Mouse (Mus musculus): ENCODE results near the gene Ces2h. TPM values are rescaled to one million over a fixed set of nuclear protein-coding genes. Genes with fewer than 3 reads are reported as not detected.
A peak's percentile ranks its signal among the peaks of the same experiment; 100 is the strongest.

Gene Ces2h
- polyA plus RNA-seq, 1 experiment: not detected

- DNase-seq: no peak
- Histone ChIP-seq H3K27ac (ENCODE audit: insufficient read depth, low read length) (no peak overlapping the region), H3K27me3 (ENCODE audit: control insufficient read depth, insufficient read depth, low read length) (no peaks in the 10 kb centered on the region), H3K4me3 (replicated peaks; ENCODE audit: insufficient read depth, low read depth, low read length) (no peak overlapping the region), H3K4me1 (ENCODE audit: control insufficient read depth, insufficient read depth, low read length) (no peaks in the 10 kb centered on the region)
- WGBS: 87% methylated on average over 2 of the region's 2 CpGs
- TF ChIP-seq POLR2A (IDR thresholded peaks at IDR 0.05; ENCODE audit: borderline replicate concordance, insufficient read depth, low read length) (no peak), CTCF (IDR thresholded peaks at IDR 0.05; ENCODE audit: borderline replicate concordance, insufficient read depth, low read depth, low read length) (no peak)
Observed at GRCm38 (mm10) chr8:105010000-105010399, 9.3 kb downstream of the Ces2h start.

- TF ChIP-seq CTCF (IDR thresholded peaks at IDR 0.05; ENCODE audit: borderline replicate concordance, insufficient read depth, low read depth, low read length): no peak
- no peak for TF ChIP-seq POLR2A (IDR thresholded peaks at IDR 0.05; ENCODE audit: borderline replicate concordance, insufficient read depth, low read length)
- no peak overlapping the region for H3K4me3 ChIP-seq (replicated peaks; ENCODE audit: insufficient read depth, low read depth, low read length)
- no peaks in the 10 kb centered on the region for H3K4me1 ChIP-seq (ENCODE audit: control insufficient read depth, insufficient read depth, low read length)
- no peaks in the 10 kb centered on the region for H3K27me3 ChIP-seq (ENCODE audit: control insufficient read depth, insufficient read depth, low read length)
- 77% methylated on average over 12 of the region's 12 CpGs for WGBS
- no peak overlapping the region for H3K27ac ChIP-seq (ENCODE audit: insufficient read depth, low read length)
- DNase-seq: no peak
Observed at GRCm38 (mm10) chr8:105011136-105011535, 10.5 kb downstream of the Ces2h start.

GRCm38 (mm10) chr8:105014391-105014790 lies 13.7 kb downstream of the Ces2h start:
- no peak for TF ChIP-seq CTCF (IDR thresholded peaks at IDR 0.05; ENCODE audit: borderline replicate concordance, insufficient read depth, low read depth, low read length)
- TF ChIP-seq POLR2A (IDR thresholded peaks at IDR 0.05; ENCODE audit: borderline replicate concordance, insufficient read depth, low read length): no peak
- H3K4me1 ChIP-seq (ENCODE audit: control insufficient read depth, insufficient read depth, low read length): no peaks in the 10 kb centered on the region
- no peak overlapping the region for H3K4me3 ChIP-seq (replicated peaks; ENCODE audit: insufficient read depth, low read depth, low read length)
- H3K27ac ChIP-seq (ENCODE audit: insufficient read depth, low read length): no peak overlapping the region
- no peaks in the 10 kb centered on the region for H3K27me3 ChIP-seq (ENCODE audit: control insufficient read depth, insufficient read depth, low read length)
- no peak for DNase-seq
- 91% methylated on average over 5 of the region's 5 CpGs for WGBS

- no peak for TF ChIP-seq CTCF (IDR thresholded peaks at IDR 0.05; ENCODE audit: borderline replicate concordance, insufficient read depth, low read depth, low read length)
- TF ChIP-seq POLR2A (IDR thresholded peaks at IDR 0.05; ENCODE audit: borderline replicate concordance, insufficient read depth, low read length): no peak
- H3K27me3 ChIP-seq (ENCODE audit: control insufficient read depth, insufficient read depth, low read length): no peaks in the 10 kb centered on the region
- no peak overlapping the region for H3K4me3 ChIP-seq (replicated peaks; ENCODE audit: insufficient read depth, low read depth, low read length)
- H3K27ac ChIP-seq (ENCODE audit: insufficient read depth, low read length): no peak overlapping the region
- DNase-seq: no peak
- H3K4me1 ChIP-seq (ENCODE audit: control insufficient read depth, insufficient read depth, low read length): no peaks in the 10 kb centered on the region
- 86% methylated on average over 1 of the region's 1 CpGs for WGBS
Observed at GRCm38 (mm10) chr8:105021954-105022353, 21.3 kb downstream of the Ces2h start.

- Histone ChIP-seq H3K27me3 (ENCODE audit: control insufficient read depth, insufficient read depth, low read length) (no peaks in the 10 kb centered on the region), H3K4me1 (ENCODE audit: control insufficient read depth, insufficient read depth, low read length) (no peaks in the 10 kb centered on the region), H3K27ac (ENCODE audit: insufficient read depth, low read length) (no peak overlapping the region), H3K4me3 (replicated peaks; ENCODE audit: insufficient read depth, low read depth, low read length) (no peak overlapping the region)
- TF ChIP-seq POLR2A (IDR thresholded peaks at IDR 0.05; ENCODE audit: borderline replicate concordance, insufficient read depth, low read length): no peak
- TF ChIP-seq CTCF (IDR thresholded peaks at IDR 0.05; ENCODE audit: borderline replicate concordance, insufficient read depth, low read depth, low read length): no peak
- WGBS: 14% methylated on average over 1 of the region's 1 CpGs
- peak; percentile 23 to 63 for DNase-seq
Observed at GRCm38 (mm10) chr8:105023087-105023486, 22.4 kb downstream of the Ces2h start.

- WGBS: 71% methylated on average over 2 of the region's 2 CpGs
- no peak for TF ChIP-seq POLR2A (IDR thresholded peaks at IDR 0.05; ENCODE audit: borderline replicate concordance, insufficient read depth, low read length)
- peak; percentile 5; the same call in 1 of the 2 replicates for TF ChIP-seq CTCF (IDR thresholded peaks at IDR 0.05; ENCODE audit: borderline replicate concordance, insufficient read depth, low read depth, low read length)
- no peak overlapping the region for H3K27ac ChIP-seq (ENCODE audit: insufficient read depth, low read length)
- DNase-seq: no peak
- H3K27me3 ChIP-seq (ENCODE audit: control insufficient read depth, insufficient read depth, low read length): no peaks in the 10 kb centered on the region
- no peaks in the 10 kb centered on the region for H3K4me1 ChIP-seq (ENCODE audit: control insufficient read depth, insufficient read depth, low read length)
- H3K4me3 ChIP-seq (replicated peaks; ENCODE audit: insufficient read depth, low read depth, low read length): no peak overlapping the region
Observed at GRCm38 (mm10) chr8:105025050-105025449, 24.4 kb downstream of the Ces2h start.

GRCm38 (mm10) chr8:105043510-105043909 lies 42.9 kb downstream of the Ces2h start:
- Histone ChIP-seq H3K27ac (ENCODE audit: insufficient read depth, low read length) (no peak overlapping the region), H3K4me3 (replicated peaks; ENCODE audit: insufficient read depth, low read depth, low read length) (no peak overlapping the region), H3K4me1 (ENCODE audit: control insufficient read depth, insufficient read depth, low read length) (no peaks in the 10 kb centered on the region), H3K27me3 (ENCODE audit: control insufficient read depth, insufficient read depth, low read length) (no peaks in the 10 kb centered on the region)
- WGBS: 69% methylated on average over 1 of the region's 1 CpGs
- DNase-seq: no peak
- TF ChIP-seq POLR2A (IDR thresholded peaks at IDR 0.05; ENCODE audit: borderline replicate concordance, insufficient read depth, low read length): no peak
- TF ChIP-seq CTCF (IDR thresholded peaks at IDR 0.05; ENCODE audit: borderline replicate concordance, insufficient read depth, low read depth, low read length): no peak

- Histone ChIP-seq H3K4me3 (replicated peaks; ENCODE audit: insufficient read depth, low read depth, low read length) (no peak overlapping the region), H3K27ac (ENCODE audit: insufficient read depth, low read length) (no peak overlapping the region), H3K27me3 (ENCODE audit: control insufficient read depth, insufficient read depth, low read length) (no peaks in the 10 kb centered on the region), H3K4me1 (ENCODE audit: control insufficient read depth, insufficient read depth, low read length) (no peaks in the 10 kb centered on the region)
- TF ChIP-seq CTCF (IDR thresholded peaks at IDR 0.05; ENCODE audit: borderline replicate concordance, insufficient read depth, low read depth, low read length): no peak
- TF ChIP-seq POLR2A (IDR thresholded peaks at IDR 0.05; ENCODE audit: borderline replicate concordance, insufficient read depth, low read length): no peak
- DNase-seq: no peak
- WGBS: 90% methylated on average over 3 of the region's 3 CpGs
Observed at GRCm38 (mm10) chr8:105045824-105046401, 45.3 kb downstream of the Ces2h start.
